Mouse (Mus musculus): Measurements from ENCODE around the gene Gpc5. TPM values are rescaled to one million over a fixed set of nuclear protein-coding genes. Genes with fewer than 3 reads are reported as not detected.

Gpc5 gene
- polyA plus RNA-seq, 1 experiment from 2014 or later = 0.81 TPM

- H3K27me3 ChIP-seq (ENCODE audit: poor library complexity, severe bottlenecking) = no peaks in the 10 kb centered on the region; the same call in 1 of the 2 replicates
- no peaks in the 10 kb centered on the region for H3K36me3 ChIP-seq (replicated peaks)
- no peak for DNase-seq (ENCODE audit: extremely low spot score, low spot score)
- H3K9me3 ChIP-seq = no peaks in the 10 kb centered on the region
- no peak overlapping the region for H3K27ac ChIP-seq
- 91% methylated on average over 1 of the region's 1 CpGs for WGBS
- no peak overlapping the region for H3K4me3 ChIP-seq
- peaks cover 30% of the 10 kb centered on the region for H3K4me1 ChIP-seq
These were observed 318.9 kb downstream of the Gpc5 start for GRCm38 (mm10) chr14:115410881-115411280.

GRCm38 (mm10) chr14:115411513-115412174 lies 319.6 kb downstream of the Gpc5 start:
- whole genome bisulfite sequencing = 75% methylated on average over 6 of the region's 6 CpGs
- Histone ChIP-seq H3K9me3 (no peaks in the 10 kb centered on the region), H3K36me3 (replicated peaks) (no peaks in the 10 kb centered on the region), H3K4me1 (peaks cover 25% of the 10 kb centered on the region), H3K27ac (no peak overlapping the region), H3K4me3 (no peak overlapping the region), H3K27me3 (ENCODE audit: poor library complexity, severe bottlenecking) (no peaks in the 10 kb centered on the region; the same call in 1 of the 2 replicates)
- no peak for DNase-seq (ENCODE audit: extremely low spot score, low spot score)

GRCm38 (mm10) chr14:115412821-115413220 lies 320.8 kb downstream of the Gpc5 start:
- Histone ChIP-seq H3K4me3 (no peak overlapping the region), H3K9me3 (no peaks in the 10 kb centered on the region), H3K27me3 (ENCODE audit: poor library complexity, severe bottlenecking) (no peaks in the 10 kb centered on the region; the same call in 1 of the 2 replicates), H3K36me3 (replicated peaks) (no peaks in the 10 kb centered on the region), H3K27ac (no peak overlapping the region), H3K4me1 (peaks cover 17% of the 10 kb centered on the region)
- 65% methylated on average over 3 of the region's 3 CpGs for WGBS
- DNase-seq (ENCODE audit: extremely low spot score, low spot score) = no peak

- Histone ChIP-seq H3K27ac (no peak overlapping the region), H3K36me3 (replicated peaks) (no peaks in the 10 kb centered on the region), H3K4me1 (peaks cover 17% of the 10 kb centered on the region), H3K9me3 (no peaks in the 10 kb centered on the region), H3K4me3 (no peak overlapping the region), H3K27me3 (ENCODE audit: poor library complexity, severe bottlenecking) (no peaks in the 10 kb centered on the region; the same call in 1 of the 2 replicates)
- DNase-seq (ENCODE audit: extremely low spot score, low spot score) = no peak
- WGBS = 47% methylated on average over 1 of the region's 1 CpGs
These were observed 321.4 kb downstream of the Gpc5 start for GRCm38 (mm10) chr14:115413429-115413828.

- H3K36me3 ChIP-seq (replicated peaks) = no peaks in the 10 kb centered on the region
- no peaks in the 10 kb centered on the region for H3K27me3 ChIP-seq (ENCODE audit: poor library complexity, severe bottlenecking)
- no peak overlapping the region for H3K27ac ChIP-seq
- no peak for DNase-seq (ENCODE audit: extremely low spot score, low spot score)
- H3K4me1 ChIP-seq = peaks cover 17% of the 10 kb centered on the region
- 65% methylated on average over 5 of the region's 5 CpGs for WGBS
- no peak overlapping the region for H3K4me3 ChIP-seq
- H3K9me3 ChIP-seq = no peaks in the 10 kb centered on the region
These were observed 322.5 kb downstream of the Gpc5 start for GRCm38 (mm10) chr14:115414545-115414944.

- WGBS = 85% methylated on average over 3 of the region's 3 CpGs
- Histone ChIP-seq H3K36me3 (replicated peaks) (no peaks in the 10 kb centered on the region), H3K27ac (no peak overlapping the region), H3K4me3 (no peak overlapping the region), H3K9me3 (no peaks in the 10 kb centered on the region), H3K27me3 (ENCODE audit: poor library complexity, severe bottlenecking) (no peaks in the 10 kb centered on the region), H3K4me1 (no peaks in the 10 kb centered on the region; the same call in none of the 2 replicates)
- no peak for DNase-seq (ENCODE audit: extremely low spot score, low spot score)
These were observed 340.0 kb downstream of the Gpc5 start for GRCm38 (mm10) chr14:115431967-115432366.

GRCm38 (mm10) chr14:115432368-115432767 lies 340.4 kb downstream of the Gpc5 start:
- H3K27ac ChIP-seq = no peak overlapping the region
- 78% methylated on average over 3 of the region's 3 CpGs for WGBS
- no peaks in the 10 kb centered on the region for H3K36me3 ChIP-seq (replicated peaks)
- no peaks in the 10 kb centered on the region for H3K27me3 ChIP-seq (ENCODE audit: poor library complexity, severe bottlenecking)
- H3K9me3 ChIP-seq = no peaks in the 10 kb centered on the region
- no peak overlapping the region for H3K4me3 ChIP-seq
- no peak for DNase-seq (ENCODE audit: extremely low spot score, low spot score)
- H3K4me1 ChIP-seq = no peaks in the 10 kb centered on the region; the same call in none of the 2 replicates

- no peaks in the 10 kb centered on the region; the same call in none of the 2 replicates for H3K4me1 ChIP-seq
- no peaks in the 10 kb centered on the region for H3K36me3 ChIP-seq (replicated peaks)
- H3K27me3 ChIP-seq (ENCODE audit: poor library complexity, severe bottlenecking) = no peaks in the 10 kb centered on the region
- no peaks in the 10 kb centered on the region for H3K9me3 ChIP-seq
- no peak overlapping the region for H3K27ac ChIP-seq
- WGBS = 87% methylated on average over 2 of the region's 2 CpGs
- H3K4me3 ChIP-seq = no peak overlapping the region
- no peak for DNase-seq (ENCODE audit: extremely low spot score, low spot score)
These were observed 344.6 kb downstream of the Gpc5 start for GRCm38 (mm10) chr14:115436617-115437016.

- Histone ChIP-seq H3K27me3 (ENCODE audit: poor library complexity, severe bottlenecking) (no peaks in the 10 kb centered on the region), H3K27ac (no peak overlapping the region), H3K36me3 (replicated peaks) (no peaks in the 10 kb centered on the region), H3K9me3 (no peaks in the 10 kb centered on the region), H3K4me1 (no peaks in the 10 kb centered on the region), H3K4me3 (no peak overlapping the region)
- DNase-seq (ENCODE audit: extremely low spot score, low spot score) = no peak
- WGBS = 88% methylated on average over 10 of the region's 10 CpGs
These were observed 353.1 kb downstream of the Gpc5 start for GRCm38 (mm10) chr14:115444789-115445770.

- Histone ChIP-seq H3K27me3 (ENCODE audit: poor library complexity, severe bottlenecking) (no peaks in the 10 kb centered on the region), H3K4me1 (no peaks in the 10 kb centered on the region), H3K4me3 (no peak overlapping the region), H3K9me3 (no peaks in the 10 kb centered on the region), H3K36me3 (replicated peaks) (no peaks in the 10 kb centered on the region), H3K27ac (no peak overlapping the region)
- no peak for DNase-seq (ENCODE audit: extremely low spot score, low spot score)
- WGBS = 69% methylated on average over 2 of the region's 2 CpGs
These were observed 358.9 kb downstream of the Gpc5 start for GRCm38 (mm10) chr14:115450938-115451337.

GRCm38 (mm10) chr14:115467960-115468359 lies 375.9 kb downstream of the Gpc5 start:
- H3K27me3 ChIP-seq (ENCODE audit: poor library complexity, severe bottlenecking) = no peaks in the 10 kb centered on the region
- 66% methylated on average over 5 of the region's 5 CpGs for WGBS
- H3K27ac ChIP-seq = no peak overlapping the region
- no peaks in the 10 kb centered on the region for H3K36me3 ChIP-seq (replicated peaks)
- no peaks in the 10 kb centered on the region for H3K4me1 ChIP-seq
- H3K4me3 ChIP-seq = no peak overlapping the region
- no peak for DNase-seq (ENCODE audit: extremely low spot score, low spot score)
- no peaks in the 10 kb centered on the region for H3K9me3 ChIP-seq

GRCm38 (mm10) chr14:115475234-115475633 lies 383.2 kb downstream of the Gpc5 start:
- DNase-seq (ENCODE audit: extremely low spot score, low spot score) = peak; percentile 45
- Histone ChIP-seq H3K27ac (no peak overlapping the region), H3K4me1 (no peaks in the 10 kb centered on the region), H3K9me3 (no peaks in the 10 kb centered on the region), H3K4me3 (no peak overlapping the region), H3K36me3 (replicated peaks) (no peaks in the 10 kb centered on the region), H3K27me3 (ENCODE audit: poor library complexity, severe bottlenecking) (no peaks in the 10 kb centered on the region)
- 54% methylated on average over 4 of the region's 4 CpGs for WGBS

- WGBS = 87% methylated on average over 14 of the region's 14 CpGs
- no peak for DNase-seq (ENCODE audit: extremely low spot score, low spot score)
- Histone ChIP-seq H3K4me1 (no peaks in the 10 kb centered on the region), H3K27ac (no peak overlapping the region), H3K27me3 (ENCODE audit: poor library complexity, severe bottlenecking) (no peaks in the 10 kb centered on the region), H3K9me3 (no peaks in the 10 kb centered on the region), H3K4me3 (no peak overlapping the region), H3K36me3 (replicated peaks) (no peaks in the 10 kb centered on the region)
These were observed 385.3 kb downstream of the Gpc5 start for GRCm38 (mm10) chr14:115477360-115477759.
